In genomic region chr7:126982054-126982453, GRCm38 (mm10) we compare ENCODE assay signal across 27 mouse cellular contexts. TPM values are rescaled to one million over a fixed set of nuclear protein-coding genes. Genes with fewer than 3 reads are reported as not detected.
DNase-seq lines count a peak whose midpoint lies in the region; ATAC-seq and TF ChIP-seq lines count a peak whose summit lies in the region.
"Had no signal": no experiment of that assay in that cellular context is flagged by ENCODE, and none has a peak within 500 bp of the region (broad histone marks: within the 10 kb centered on the region; RNA-seq: fewer than 3 reads in every experiment).

No protein-coding gene starts in this region.

- WGBS in liver, postnatal 0 days (ENCODE audit: insufficient replicate concordance), result 39% methylated on average over 4 of the region's 4 CpGs
- 44% methylated on average over 4 of the region's 4 CpGs for WGBS in liver, embryonic 12.5 days (ENCODE audit: insufficient replicate concordance)
- 63% methylated on average over 4 of the region's 4 CpGs for WGBS in intestine, embryonic 16.5 days

- H3K27ac ChIP-seq in liver, postnatal 0 days (ENCODE audit: low read depth), result no peak overlapping the region
- H3K27ac ChIP-seq in liver, embryonic 12.5 days, result no peak overlapping the region
- H3K27ac ChIP-seq in intestine, embryonic 16.5 days (ENCODE audit: low read length), result peak overlapping the region; percentile 51; the same call in 1 of the 2 replicates
- H3K27ac ChIP-seq: heart, adult 2 months; heart, embryonic 10.5 days; heart, embryonic 13.5 days; hindbrain, embryonic 13.5 days had no signal

- H3K9me3 ChIP-seq in liver, postnatal 0 days (ENCODE audit: low read length), result no peaks in the 10 kb centered on the region
- no peaks in the 10 kb centered on the region for H3K9me3 ChIP-seq in liver, embryonic 12.5 days (replicated peaks)
- no peaks in the 10 kb centered on the region for H3K9me3 ChIP-seq in intestine, embryonic 16.5 days (ENCODE audit: control insufficient read depth, low read length)
- H3K9me3 ChIP-seq: heart, embryonic 10.5 days; heart, embryonic 13.5 days; hindbrain, embryonic 13.5 days had no signal

- peak; percentile 31; the same call in 1 of the 2 replicates for ATAC-seq in liver, postnatal 0 days
- ATAC-seq in liver, embryonic 12.5 days, result no peak
- peak; percentile 45 for ATAC-seq in intestine, embryonic 16.5 days
- ATAC-seq in erythroblast, adult 5-6 weeks (replicated peaks; ENCODE audit: low FRiP score, poor library complexity, severe bottlenecking), result no peak
- ATAC-seq: activated CD4-positive, CD25-positive, alpha-beta regulatory T cell, adult 4 months; CD4-positive, CD25-positive, alpha-beta regulatory T cell, adult 4 months; forebrain, embryonic 14.5 days; forebrain, postnatal 0 days; hindbrain, embryonic 16.5 days had no signal

- H3K4me1 ChIP-seq in liver, postnatal 0 days (ENCODE audit: insufficient read depth), result peaks cover 20% of the 10 kb centered on the region
- H3K4me1 ChIP-seq in liver, embryonic 12.5 days, result peaks cover 37% of the 10 kb centered on the region
- peaks cover 15% of the 10 kb centered on the region for H3K4me1 ChIP-seq in intestine, embryonic 16.5 days (ENCODE audit: control insufficient read depth, insufficient read depth, low read length)

- no peak for TF ChIP-seq CTCF in liver, postnatal 0 days (IDR thresholded peaks at IDR 0.05; ENCODE audit: low read depth)

- no peak for TF ChIP-seq EP300 in liver, postnatal 0 days (IDR thresholded peaks at IDR 0.05; ENCODE audit: low read depth)

- DNase-seq in liver, postnatal 0 days, result no peak
- peak; percentile 42 for DNase-seq in yolk sac, embryonic 10.5 days (ENCODE audit: low spot score)
- no peak for DNase-seq in cerebellum, postnatal 4 days (ENCODE audit: low spot score in 2 of 2)
- DNase-seq: adrenal gland, adult 8-10 months; adrenal gland, postnatal 25 days; cerebellum, adult 11-12 months; cerebellum, adult 8-10 months; cerebellum, postnatal 10 days; cerebellum, postnatal 36 days; forebrain, postnatal 0 days; gastrocnemius, postnatal 36 days; heart, adult 2 months had no signal

- H3K27me3 ChIP-seq in liver, postnatal 0 days (ENCODE audit: insufficient read depth, low read length), result no peaks in the 10 kb centered on the region
- H3K27me3 ChIP-seq in liver, embryonic 12.5 days (replicated peaks), result 0 out of 2 replicates have a peak, but pooled peaks cover 6% of the 10 kb centered on the region
- H3K27me3 ChIP-seq in intestine, embryonic 16.5 days (replicated peaks; ENCODE audit: control insufficient read depth, insufficient read depth, low read length), result no peaks in the 10 kb centered on the region
- H3K27me3 ChIP-seq: heart, embryonic 13.5 days; hindbrain, embryonic 13.5 days had no signal

- no peak overlapping the region for H3K9ac ChIP-seq in liver, postnatal 0 days (replicated peaks)
- no peak overlapping the region for H3K9ac ChIP-seq in liver, embryonic 12.5 days
- no peak overlapping the region for H3K9ac ChIP-seq in intestine, embryonic 16.5 days (ENCODE audit: low read depth, low read length)
- H3K9ac ChIP-seq: forebrain, postnatal 0 days; heart, embryonic 13.5 days; hindbrain, embryonic 13.5 days had no signal

- H3K4me3 ChIP-seq in liver, postnatal 0 days (ENCODE audit: low read depth, low read length), result no peak overlapping the region
- no peak overlapping the region for H3K4me3 ChIP-seq in liver, embryonic 12.5 days
- no peak overlapping the region for H3K4me3 ChIP-seq in intestine, embryonic 16.5 days (ENCODE audit: low read length)
- H3K4me3 ChIP-seq: heart, adult 2 months; heart, embryonic 10.5 days; heart, embryonic 13.5 days; hindbrain, embryonic 13.5 days had no signal

- peaks cover 27% of the 10 kb centered on the region for H3K36me3 ChIP-seq in liver, postnatal 0 days (replicated peaks; ENCODE audit: insufficient read depth, low read length)
- H3K36me3 ChIP-seq in liver, embryonic 12.5 days, result peaks cover 36% of the 10 kb centered on the region
- H3K36me3 ChIP-seq in intestine, embryonic 16.5 days (ENCODE audit: control insufficient read depth, insufficient read depth, low read length), result peaks cover 24% of the 10 kb centered on the region

- H3K4me2 ChIP-seq in liver, postnatal 0 days (ENCODE audit: low read depth, low read length), result no peak overlapping the region
- no peak overlapping the region for H3K4me2 ChIP-seq in liver, embryonic 12.5 days
- H3K4me2 ChIP-seq in intestine, embryonic 16.5 days (ENCODE audit: low read depth, low read length), result no peak overlapping the region
- H3K4me2 ChIP-seq: heart, embryonic 13.5 days; hindbrain, embryonic 13.5 days had no signal

RNA-seq across cellular contexts. Expression of gene Cdiptos, which starts 6.2 kb away (rescaled TPM):
- polyA plus RNA-seq in liver, postnatal 0 days (2015; fragmentation: Nextera tagmentation; extraction: Ambion mirVana), result 0.68 and 1.0 TPM in 2 replicates
- polyA plus RNA-seq in liver, embryonic 12.5 days (2016; fragmentation: Nextera tagmentation; extraction: Ambion mirVana), result 0.29 and 0.44 TPM in 2 replicates
- 1.3 and 1.6 TPM in 2 replicates for polyA plus RNA-seq in intestine, embryonic 16.5 days (2015; fragmentation: Nextera tagmentation; extraction: Ambion mirVana)
- 5.0 TPM in 1 of 2 replicates, not detected in the other for total RNA-seq in erythroblast, adult 5-6 weeks (2015; ENCODE audit: low replicate concordance)
- not detected in 2 replicates for total RNA-seq in erythroblast, adult 5-6 weeks (2017; ENCODE audit: low replicate concordance)
- total RNA-seq: forebrain, postnatal 0 days had no signal

RNA-seq across cellular contexts. Expression of gene Cdipt, which starts 6.3 kb away (rescaled TPM):
- polyA plus RNA-seq in liver, postnatal 0 days (2015; fragmentation: Nextera tagmentation; extraction: Ambion mirVana), result 33.2 and 37.4 TPM in 2 replicates
- 59.2 and 63.2 TPM in 2 replicates for polyA plus RNA-seq in liver, embryonic 12.5 days (2016; fragmentation: Nextera tagmentation; extraction: Ambion mirVana)
- polyA plus RNA-seq in intestine, embryonic 16.5 days (2015; fragmentation: Nextera tagmentation; extraction: Ambion mirVana), result 167 TPM in 2 replicates
- 14.8 and 23.1 TPM in 2 replicates for total RNA-seq in erythroblast, adult 5-6 weeks (2015; ENCODE audit: low replicate concordance)
- 9.5 and 20.9 TPM in 2 replicates for total RNA-seq in erythroblast, adult 5-6 weeks (2017; ENCODE audit: low replicate concordance)

RNA-seq across cellular contexts. Expression of gene Sez6l2, which starts 31.7 kb away (rescaled TPM):
- 0.09 and 0.43 TPM in 2 replicates for polyA plus RNA-seq in liver, postnatal 0 days (2015; fragmentation: Nextera tagmentation; extraction: Ambion mirVana)
- 0.06 and 0.39 TPM in 2 replicates for polyA plus RNA-seq in liver, embryonic 12.5 days (2016; fragmentation: Nextera tagmentation; extraction: Ambion mirVana)
- 1.5 and 1.7 TPM in 2 replicates for polyA plus RNA-seq in intestine, embryonic 16.5 days (2015; fragmentation: Nextera tagmentation; extraction: Ambion mirVana)
- not detected in 2 replicates for total RNA-seq in erythroblast, adult 5-6 weeks (2015; ENCODE audit: low replicate concordance)
- total RNA-seq in erythroblast, adult 5-6 weeks (2017; ENCODE audit: low replicate concordance), result 0.84 TPM in 1 of 2 replicates, not detected in the other

RNA-seq across cellular contexts. Expression of gene Mvp, which starts 32.4 kb away (rescaled TPM):
- 10.5 and 10.9 TPM in 2 replicates for polyA plus RNA-seq in liver, postnatal 0 days (2015; fragmentation: Nextera tagmentation; extraction: Ambion mirVana)
- polyA plus RNA-seq in liver, embryonic 12.5 days (2016; fragmentation: Nextera tagmentation; extraction: Ambion mirVana), result 8.3 and 8.9 TPM in 2 replicates
- polyA plus RNA-seq in intestine, embryonic 16.5 days (2015; fragmentation: Nextera tagmentation; extraction: Ambion mirVana), result 73.7 and 84.9 TPM in 2 replicates
- 1.5 and 1.9 TPM in 2 replicates for total RNA-seq in erythroblast, adult 5-6 weeks (2015; ENCODE audit: low replicate concordance)
- total RNA-seq in erythroblast, adult 5-6 weeks (2017; ENCODE audit: low replicate concordance), result 5.5 and 7.7 TPM in 2 replicates

RNA-seq across cellular contexts. Expression of gene Asphd1, which starts 32.7 kb away (rescaled TPM):
- polyA plus RNA-seq in liver, postnatal 0 days (2015; fragmentation: Nextera tagmentation; extraction: Ambion mirVana), result not detected in 2 replicates
- not detected in 2 replicates for polyA plus RNA-seq in liver, embryonic 12.5 days (2016; fragmentation: Nextera tagmentation; extraction: Ambion mirVana)
- polyA plus RNA-seq in intestine, embryonic 16.5 days (2015; fragmentation: Nextera tagmentation; extraction: Ambion mirVana), result 0.31 and 0.56 TPM in 2 replicates
- total RNA-seq in erythroblast, adult 5-6 weeks (2015; ENCODE audit: low replicate concordance), result not detected in 2 replicates
- not detected in 2 replicates for total RNA-seq in erythroblast, adult 5-6 weeks (2017; ENCODE audit: low replicate concordance)
- total RNA-seq: gastrocnemius, adult 8-10 months; gastrocnemius, postnatal 36 days; granulocyte monocyte progenitor cell, adult 5-6 weeks; heart, adult 2 months; heart, postnatal 25 days; hematopoietic stem cell, adult 5-6 weeks had no signal
- polyA plus RNA-seq: heart, embryonic 10.5 days; heart, embryonic 16.5 days had no signal

Comparison
In these comparisons a context has a peak if more than half of its experiments do, and no peak if none do; other contexts are left out.
1. ATAC-seq: peak in liver, postnatal 0 days (single experiment) and intestine, embryonic 16.5 days (single experiment); none in liver, embryonic 12.5 days (single experiment) and erythroblast, adult 5-6 weeks (single experiment).